Comparison of ENCODE assay signal across 25 mouse cellular contexts in the genomic region with DNA sequence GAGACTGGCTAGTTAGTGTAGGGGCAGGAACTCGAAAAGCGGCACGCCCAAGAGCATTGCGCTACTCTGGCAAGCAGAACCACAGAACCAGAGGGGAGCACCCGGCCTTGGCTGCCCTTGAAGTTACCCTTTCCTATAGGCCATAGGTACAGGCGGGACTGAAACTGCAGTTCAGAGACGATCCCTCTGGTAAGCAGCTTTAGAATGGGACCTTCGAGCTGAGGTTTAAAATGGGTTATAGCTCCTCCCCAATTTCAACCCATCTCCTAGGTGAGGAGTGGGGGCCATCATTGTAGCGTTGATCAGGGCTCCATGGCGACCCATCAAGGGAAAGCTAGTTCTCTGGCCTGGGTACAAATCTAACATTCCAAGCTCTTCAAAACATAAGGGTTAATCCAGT.
"Had no signal": no experiment of that assay in that cellular context is flagged by ENCODE, and none has a peak within 500 bp of the region (broad histone marks: within the 10 kb centered on the region; RNA-seq: fewer than 3 reads in every experiment).

No protein-coding gene starts in this region.

- H3K4me3 ChIP-seq: gastrocnemius, adult 2 months; heart, adult 2 months; heart, embryonic 13.5 days; heart, embryonic 15.5 days; hindbrain, embryonic 13.5 days; hindbrain, embryonic 15.5 days; kidney, embryonic 15.5 days; limb, embryonic 13.5 days; limb, embryonic 15.5 days; liver, embryonic 13.5 days; liver, embryonic 15.5 days had no signal

- H3K9ac ChIP-seq: heart, embryonic 13.5 days; heart, embryonic 15.5 days; hindbrain, embryonic 13.5 days; hindbrain, embryonic 15.5 days; kidney, embryonic 15.5 days; limb, embryonic 13.5 days; limb, embryonic 15.5 days; liver, embryonic 13.5 days; liver, embryonic 15.5 days had no signal

- DNase-seq: gastrocnemius, adult 2 months; gastrocnemius, postnatal 10 days; gastrocnemius, postnatal 25 days; heart, adult 2 months; heart, postnatal 14 days; heart, postnatal 4 days; kidney, adult 11 months; kidney, postnatal 14 days; kidney, postnatal 36 days; layer of hippocampus, adult 9-11 months; layer of hippocampus, postnatal 36 days; left cerebral cortex, postnatal 4 days; liver, embryonic 13.5 days had no signal

- H3K27ac ChIP-seq: gastrocnemius, adult 2 months; heart, adult 2 months; heart, embryonic 13.5 days; heart, embryonic 15.5 days; hindbrain, embryonic 13.5 days; hindbrain, embryonic 15.5 days; hindbrain, postnatal 0 days; kidney, embryonic 15.5 days; kidney, postnatal 0 days; limb, embryonic 13.5 days; limb, embryonic 15.5 days; liver, embryonic 13.5 days; liver, embryonic 15.5 days had no signal

- ATAC-seq: hindbrain, postnatal 0 days; intestine, embryonic 16.5 days had no signal

- H3K9me3 ChIP-seq: heart, embryonic 13.5 days; heart, embryonic 15.5 days; hindbrain, embryonic 13.5 days; hindbrain, embryonic 15.5 days; kidney, embryonic 15.5 days; limb, embryonic 15.5 days; liver, embryonic 13.5 days; liver, embryonic 15.5 days had no signal

- H3K36me3 ChIP-seq: heart, embryonic 13.5 days; heart, embryonic 15.5 days; hindbrain, embryonic 13.5 days; hindbrain, embryonic 15.5 days; kidney, embryonic 15.5 days; limb, embryonic 13.5 days; limb, embryonic 15.5 days; liver, embryonic 13.5 days; liver, embryonic 15.5 days had no signal

- H3K4me2 ChIP-seq: heart, embryonic 11.5 days; heart, embryonic 13.5 days; heart, embryonic 15.5 days; hindbrain, embryonic 13.5 days; hindbrain, embryonic 15.5 days; kidney, embryonic 15.5 days; limb, embryonic 13.5 days; limb, embryonic 15.5 days; liver, embryonic 13.5 days; liver, embryonic 15.5 days had no signal

- H3K27me3 ChIP-seq: hindbrain, embryonic 13.5 days; hindbrain, embryonic 15.5 days had no signal
